Mouse (Mus musculus) small intestine, adult 2 months (tissue): ENCODE results near the gene H2-K1.

ENCODE experiments used
- CTCF ChIP-seq: fragments of 200-500 bp; IDR thresholded peaks from 2 replicates; pipeline ENCODE4 v1.5.1; 2012; ENCODE audit warnings: low read depth, mild to moderate bottlenecking, control low read depth, inconsistent platforms, low read length, moderate library complexity, mixed read lengths; ENCODE audit not compliant: insufficient replicate concordance, insufficient read length; ENCODE audit errors: extremely low read depth
- POLR2A ChIP-seq: fragments of 200-500 bp; IDR thresholded peaks from 2 replicates; pipeline ENCODE4 v1.6.1; 2012; ENCODE audit warnings: low read depth, mild to moderate bottlenecking, control low read depth, inconsistent platforms, low read length, moderate library complexity

GRCm38 (mm10) chr17:34035517-34035916 lies 35.4 kb upstream of the H2-K1 start:
- TF ChIP-seq POLR2A (no peak), CTCF (no peak)
